ENCODE assay signal across 10 mouse cellular contexts in the genomic region with DNA sequence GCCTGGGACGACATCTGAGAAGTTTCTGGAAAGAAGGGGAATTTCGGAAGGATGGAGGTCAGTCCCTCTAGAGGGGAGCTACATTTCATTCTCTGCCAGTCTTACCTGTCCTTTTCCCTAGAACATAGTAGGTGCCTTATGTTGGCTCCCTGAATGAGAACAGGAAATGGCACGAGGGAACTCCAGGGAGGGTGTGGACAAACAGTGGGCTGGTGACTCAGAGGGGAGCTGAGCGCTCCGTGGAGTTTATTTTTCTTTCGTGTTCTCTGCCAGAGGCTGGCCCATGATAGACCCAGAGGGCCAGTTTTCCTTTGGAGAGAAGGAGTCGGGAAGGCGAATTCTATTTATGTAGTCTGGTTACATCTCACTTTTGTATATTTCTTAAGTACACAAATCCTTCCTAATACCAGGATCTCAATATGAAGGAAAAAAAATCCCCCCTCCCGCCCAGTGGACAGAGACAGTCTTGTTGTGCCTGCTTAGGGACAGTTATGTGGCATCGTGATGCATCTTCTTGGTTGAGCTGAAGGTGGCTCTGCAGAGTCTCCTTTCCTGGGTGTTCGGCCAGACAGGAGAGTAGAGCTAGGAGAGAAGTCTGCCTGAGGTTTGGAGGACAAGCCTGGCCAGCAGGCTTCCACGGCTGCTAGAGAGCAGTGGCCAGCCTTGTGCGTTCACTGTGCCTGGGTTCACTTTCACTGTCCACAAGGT.
DNase-seq lines count a peak whose midpoint lies in the region; ATAC-seq lines count a peak whose summit lies in the region.
"Had no signal": no experiment of that assay in that cellular context is flagged by ENCODE, and none has a peak within 500 bp of the region (broad histone marks: within the 10 kb centered on the region; RNA-seq: fewer than 3 reads in every experiment).

No protein-coding gene starts in this region.

- H3K36me3 ChIP-seq in embryonic facial prominence, embryonic 15.5 days, result no peaks in the 10 kb centered on the region
- no peaks in the 10 kb centered on the region for H3K36me3 ChIP-seq in embryonic facial prominence, embryonic 10.5 days (replicated peaks)
- no peaks in the 10 kb centered on the region for H3K36me3 ChIP-seq in megakaryocyte, embryonic 14.5 days (replicated peaks; ENCODE audit: low read length)
- H3K36me3 ChIP-seq in stomach, embryonic 16.5 days (ENCODE audit: control insufficient read depth, insufficient read depth, low read length), result no peaks in the 10 kb centered on the region

- no peak overlapping the region for H3K9ac ChIP-seq in embryonic facial prominence, embryonic 15.5 days
- H3K9ac ChIP-seq in stomach, embryonic 16.5 days (ENCODE audit: low read length), result 0 out of 2 replicates have a peak overlapping the region, but pooled peaks have one; percentile 32

- no peak overlapping the region for H3K4me3 ChIP-seq in embryonic facial prominence, embryonic 15.5 days (replicated peaks)
- H3K4me3 ChIP-seq in embryonic facial prominence, embryonic 10.5 days, result no peak overlapping the region
- H3K4me3 ChIP-seq in megakaryocyte, embryonic 14.5 days (replicated peaks), result peak overlapping the region; percentile 69
- no peak overlapping the region for H3K4me3 ChIP-seq in stomach, embryonic 16.5 days (replicated peaks; ENCODE audit: low read length)

- no peaks in the 10 kb centered on the region for H3K27me3 ChIP-seq in embryonic facial prominence, embryonic 15.5 days
- 0 out of 2 replicates have a peak, but pooled peaks cover 3% of the 10 kb centered on the region for H3K27me3 ChIP-seq in embryonic facial prominence, embryonic 10.5 days (replicated peaks; ENCODE audit: low read depth, poor library complexity, severe bottlenecking)
- H3K27me3 ChIP-seq in megakaryocyte, embryonic 14.5 days (replicated peaks), result no peaks in the 10 kb centered on the region
- no peaks in the 10 kb centered on the region for H3K27me3 ChIP-seq in stomach, embryonic 16.5 days (ENCODE audit: control insufficient read depth, insufficient read depth, low read length)

- 40% methylated on average over 13 of the region's 13 CpGs for WGBS in embryonic facial prominence, embryonic 15.5 days
- 64% methylated on average over 13 of the region's 13 CpGs for WGBS in embryonic facial prominence, embryonic 10.5 days
- WGBS in stomach, embryonic 16.5 days, result 37% methylated on average over 13 of the region's 13 CpGs

- H3K27ac ChIP-seq in embryonic facial prominence, embryonic 15.5 days (replicated peaks), result peak overlapping the region; percentile 55
- no peak overlapping the region for H3K27ac ChIP-seq in embryonic facial prominence, embryonic 10.5 days (replicated peaks)
- H3K27ac ChIP-seq in stomach, embryonic 16.5 days (ENCODE audit: low read length), result peak overlapping the region; percentile 62

- no peak for ATAC-seq in embryonic facial prominence, embryonic 15.5 days (ENCODE audit: insufficient number of reproducible peaks, low FRiP score, low TSS enrichment, low read depth)
- ATAC-seq in megakaryocyte, adult 5-6 weeks (ENCODE audit: poor library complexity, severe bottlenecking), result no peak
- peak; percentile 56; the same call in 1 of the 2 replicates for ATAC-seq in stomach, embryonic 16.5 days (ENCODE audit: insufficient read depth, low FRiP score)
- no peak for ATAC-seq in erythroblast, adult 5-6 weeks (replicated peaks; ENCODE audit: low FRiP score, poor library complexity, severe bottlenecking)

- DNase-seq in embryonic facial prominence, embryonic 10.5 days (ENCODE audit: low spot score), result no peak
- DNase-seq in heart, adult 8-10 months (ENCODE audit: low spot score), result peak; percentile 41
- DNase-seq in ovary, postnatal 14 days (ENCODE audit: low spot score), result no peak
- DNase-seq: retina, postnatal 1 day; thymus, postnatal 4 days had no signal

- peaks cover 55% of the 10 kb centered on the region for H3K4me1 ChIP-seq in embryonic facial prominence, embryonic 15.5 days
- peaks cover 44% of the 10 kb centered on the region for H3K4me1 ChIP-seq in embryonic facial prominence, embryonic 10.5 days
- H3K4me1 ChIP-seq in megakaryocyte, embryonic 14.5 days, result peaks cover 95% of the 10 kb centered on the region
- H3K4me1 ChIP-seq in stomach, embryonic 16.5 days (ENCODE audit: control insufficient read depth, insufficient read depth, low read length), result peaks cover 19% of the 10 kb centered on the region

- peak overlapping the region; percentile 20 for H3K4me2 ChIP-seq in embryonic facial prominence, embryonic 15.5 days (replicated peaks)
- H3K4me2 ChIP-seq in stomach, embryonic 16.5 days (ENCODE audit: low read depth, low read length), result no peak overlapping the region

- H3K9me3 ChIP-seq in embryonic facial prominence, embryonic 15.5 days (replicated peaks), result no peaks in the 10 kb centered on the region
- H3K9me3 ChIP-seq in embryonic facial prominence, embryonic 10.5 days, result no peaks in the 10 kb centered on the region
- H3K9me3 ChIP-seq in megakaryocyte, embryonic 14.5 days, result no peaks in the 10 kb centered on the region
- H3K9me3 ChIP-seq in stomach, embryonic 16.5 days (replicated peaks; ENCODE audit: control insufficient read depth, low read length), result no peaks in the 10 kb centered on the region
